ENCODE assay signal across 8 mouse cellular contexts in genomic region chr10:93611419-93612007, GRCm38 (mm10). TPM values are rescaled to one million over a fixed set of nuclear protein-coding genes. Genes with fewer than 3 reads are reported as not detected.
A peak's percentile ranks its signal among the peaks of the same experiment; 100 is the strongest.
DNase-seq lines count a peak whose midpoint lies in the region; ATAC-seq lines count a peak whose summit lies in the region.

No protein-coding gene starts in this region.

- no peak overlapping the region for H3K9ac ChIP-seq in intestine, embryonic 14.5 days (ENCODE audit: low read length)
- H3K9ac ChIP-seq in intestine, embryonic 15.5 days: no peak overlapping the region
- H3K9ac ChIP-seq in limb, embryonic 11.5 days (ENCODE audit: low read length): no peak overlapping the region
- peak overlapping the region; percentile 17; the same call in 1 of the 2 replicates for H3K9ac ChIP-seq in midbrain, embryonic 16.5 days (ENCODE audit: low read depth, low read length)

- H3K4me3 ChIP-seq in intestine, embryonic 14.5 days (ENCODE audit: low read depth, low read length): no peak overlapping the region
- H3K4me3 ChIP-seq in intestine, embryonic 15.5 days (replicated peaks): no peak overlapping the region
- no peak overlapping the region for H3K4me3 ChIP-seq in limb, embryonic 11.5 days (ENCODE audit: low read depth, low read length)
- H3K4me3 ChIP-seq in midbrain, embryonic 16.5 days (ENCODE audit: low read depth, low read length): peak overlapping the region; percentile 16; the same call in 1 of the 2 replicates

- H3K4me1 ChIP-seq in intestine, embryonic 14.5 days (replicated peaks; ENCODE audit: control insufficient read depth, insufficient read depth, low read length): no peaks in the 10 kb centered on the region
- H3K4me1 ChIP-seq in intestine, embryonic 15.5 days (replicated peaks): no peaks in the 10 kb centered on the region
- H3K4me1 ChIP-seq in limb, embryonic 11.5 days (ENCODE audit: control insufficient read depth, insufficient read depth, low read length): no peaks in the 10 kb centered on the region
- H3K4me1 ChIP-seq in midbrain, embryonic 16.5 days (ENCODE audit: control insufficient read depth, insufficient read depth, low read length): no peaks in the 10 kb centered on the region

- H3K9me3 ChIP-seq in intestine, embryonic 14.5 days (ENCODE audit: control insufficient read depth, low read length): no peaks in the 10 kb centered on the region
- no peaks in the 10 kb centered on the region; the same call in 1 of the 2 replicates for H3K9me3 ChIP-seq in intestine, embryonic 15.5 days
- H3K9me3 ChIP-seq in limb, embryonic 11.5 days (ENCODE audit: control insufficient read depth, low read length): no peaks in the 10 kb centered on the region
- no peaks in the 10 kb centered on the region; the same call in 1 of the 2 replicates for H3K9me3 ChIP-seq in midbrain, embryonic 16.5 days (replicated peaks; ENCODE audit: control insufficient read depth, low read length, poor library complexity, severe bottlenecking)

- H3K4me2 ChIP-seq in intestine, embryonic 14.5 days (ENCODE audit: low read length): no peak overlapping the region
- no peak overlapping the region for H3K4me2 ChIP-seq in intestine, embryonic 15.5 days (replicated peaks)
- H3K4me2 ChIP-seq in limb, embryonic 11.5 days (ENCODE audit: low read depth, severe bottlenecking): no peak overlapping the region
- peak overlapping the region; percentile 34 for H3K4me2 ChIP-seq in midbrain, embryonic 16.5 days (ENCODE audit: low read length)

- peak; percentile 73 for DNase-seq in intestine, embryonic 14.5 days (ENCODE audit: low spot score)
- peak; percentile 44 for DNase-seq in Muller cell, postnatal 12 days (ENCODE audit: inconsistent ontology term)
- DNase-seq in cerebellum, adult 9-11 months: peak; percentile 63
- DNase-seq in heart, postnatal 36 days: peak; percentile 25 to 44
- peak; percentile 60 for DNase-seq in limb, embryonic 11.5 days (ENCODE audit: low spot score)
- no peak for DNase-seq in urinary bladder, postnatal 25 days (ENCODE audit: low spot score)

- no peaks in the 10 kb centered on the region for H3K27me3 ChIP-seq in intestine, embryonic 14.5 days (replicated peaks; ENCODE audit: control insufficient read depth, insufficient read depth, low read length)
- H3K27me3 ChIP-seq in intestine, embryonic 15.5 days (replicated peaks): no peaks in the 10 kb centered on the region
- no peaks in the 10 kb centered on the region for H3K27me3 ChIP-seq in limb, embryonic 11.5 days (ENCODE audit: control insufficient read depth, insufficient read depth, low read length)
- H3K27me3 ChIP-seq in midbrain, embryonic 16.5 days (ENCODE audit: control insufficient read depth, insufficient read depth, low read depth, low read length): no peaks in the 10 kb centered on the region

- intact Hi-C loops in heart, postnatal 36 days (cut with DNase I): loop anchor here (1.0 to 5.0 kb wide), 3 partner anchors 151 to 201 kb away; no protein-coding TSS in a partner anchor

- no peak overlapping the region for H3K27ac ChIP-seq in intestine, embryonic 14.5 days (ENCODE audit: low read depth)
- H3K27ac ChIP-seq in intestine, embryonic 15.5 days: no peak overlapping the region
- no peak overlapping the region for H3K27ac ChIP-seq in limb, embryonic 11.5 days (replicated peaks; ENCODE audit: low read depth, low read length)
- 0 out of 2 replicates have a peak overlapping the region, but pooled peaks have one; percentile 51 for H3K27ac ChIP-seq in midbrain, embryonic 16.5 days (ENCODE audit: low read length)

- WGBS in intestine, embryonic 14.5 days: 49% methylated on average over 18 of the region's 18 CpGs
- WGBS in intestine, embryonic 15.5 days: 48% methylated on average over 18 of the region's 18 CpGs
- 52% methylated on average over 18 of the region's 18 CpGs for WGBS in limb, embryonic 11.5 days
- 42% methylated on average over 18 of the region's 18 CpGs for WGBS in midbrain, embryonic 16.5 days

- H3K36me3 ChIP-seq in intestine, embryonic 14.5 days (ENCODE audit: control insufficient read depth, insufficient read depth, low read length): no peaks in the 10 kb centered on the region
- no peaks in the 10 kb centered on the region for H3K36me3 ChIP-seq in intestine, embryonic 15.5 days
- no peaks in the 10 kb centered on the region for H3K36me3 ChIP-seq in limb, embryonic 11.5 days (ENCODE audit: control insufficient read depth, insufficient read depth, low read length)
- no peaks in the 10 kb centered on the region for H3K36me3 ChIP-seq in midbrain, embryonic 16.5 days (ENCODE audit: control insufficient read depth, insufficient read depth, low read length)

- ATAC-seq in intestine, embryonic 14.5 days (replicated peaks; ENCODE audit: low FRiP score, low TSS enrichment, low read depth): no peak
- no peak for ATAC-seq in intestine, embryonic 15.5 days
- ATAC-seq in limb, embryonic 11.5 days (ENCODE audit: insufficient number of reproducible peaks, low FRiP score, low TSS enrichment, low read depth): no peak
- ATAC-seq in midbrain, embryonic 16.5 days: peak; percentile 58; the same call in 1 of the 2 replicates

RNA-seq across cellular contexts. Expression of gene Snrpf, which starts 22.0 kb away (rescaled TPM):
- 147 and 151 TPM in 2 replicates for polyA plus RNA-seq in intestine, embryonic 14.5 days (2014; fragmentation: Nextera tagmentation; extraction: Ambion mirVana)
- polyA plus RNA-seq in intestine, embryonic 15.5 days (2015; fragmentation: Nextera tagmentation; extraction: Ambion mirVana): 110 and 122 TPM in 2 replicates
- total RNA-seq in heart, postnatal 36 days (2021): 10 to 100 TPM in 1 of 2 experiments, 1 to 10 TPM in 1; 7.4 to 11.5 TPM
- polyA plus RNA-seq in limb, embryonic 11.5 days (2014; fragmentation: Nextera tagmentation; extraction: Ambion mirVana): 192 and 200 TPM in 2 replicates
- polyA plus RNA-seq in midbrain, embryonic 16.5 days (2015; fragmentation: Nextera tagmentation; extraction: Ambion mirVana): 51.6 and 56.2 TPM in 2 replicates

RNA-seq across cellular contexts. Expression of gene Ntn4, which starts 29.0 kb away (rescaled TPM):
- polyA plus RNA-seq in intestine, embryonic 14.5 days (2014; fragmentation: Nextera tagmentation; extraction: Ambion mirVana): 0.52 and 0.65 TPM in 2 replicates
- 0.29 and 0.47 TPM in 2 replicates for polyA plus RNA-seq in intestine, embryonic 15.5 days (2015; fragmentation: Nextera tagmentation; extraction: Ambion mirVana)
- total RNA-seq in heart, postnatal 36 days (2021): 10 to 100 TPM; 12.5 to 13.7 TPM
- polyA plus RNA-seq in limb, embryonic 11.5 days (2014; fragmentation: Nextera tagmentation; extraction: Ambion mirVana): 0.65 and 0.81 TPM in 2 replicates
- 0.50 and 1.7 TPM in 2 replicates for polyA plus RNA-seq in midbrain, embryonic 16.5 days (2015; fragmentation: Nextera tagmentation; extraction: Ambion mirVana)
